Mouse (Mus musculus): ENCODE measurements around the gene Chid1.
"Not testable (repeated sequence)": the region's sequence is repeated elsewhere in the genome, so short reads cannot be mapped to it uniquely, and the experiment has no call there.

The Chid1 gene

GRCm38 (mm10) chr7:141460001-141460390 lies 79.7 kb downstream of the Chid1 start:
- peak in 1 of 2 experiments; percentile 23 for DNase-seq

GRCm38 (mm10) chr7:141459301-141459711 lies 80.4 kb downstream of the Chid1 start:
- no peak for DNase-seq

GRCm38 (mm10) chr7:141458661-141459060 lies 81.0 kb downstream of the Chid1 start:
- no peak for DNase-seq

GRCm38 (mm10) chr7:141457986-141458660 lies 81.5 kb downstream of the Chid1 start:
- DNase-seq, result peak; percentile 50 to 72

- DNase-seq, result peak; percentile 4 to 27
Observed at GRCm38 (mm10) chr7:141457236-141457635, 82.4 kb downstream of the Chid1 start.

- peak in 1 of 2 experiments; percentile 55 for DNase-seq
Observed at GRCm38 (mm10) chr7:141456739-141457138, 82.9 kb downstream of the Chid1 start.

- peak; percentile 78 to 86 for DNase-seq
Observed at GRCm38 (mm10) chr7:141455610-141456314, 83.9 kb downstream of the Chid1 start.

- DNase-seq, result peak; percentile 97 to 98
Observed at GRCm38 (mm10) chr7:141454967-141455551, 84.6 kb downstream of the Chid1 start, which contains the start of gene Pnpla2. TSS of gene Pnpla2 (plus strand) at chr7:141455198.

GRCm38 (mm10) chr7:141453636-141454035 lies 86.0 kb downstream of the Chid1 start:
- peak in 1 of 2 experiments; percentile 4 for DNase-seq

GRCm38 (mm10) chr7:141451928-141452327 lies 87.7 kb downstream of the Chid1 start:
- no peak for DNase-seq

GRCm38 (mm10) chr7:141447110-141447991 lies 92.3 kb downstream of the Chid1 start, which contains the start of gene Rplp2:
TSS of gene Rplp2 (plus strand) at chr7:141447370.
- peak; percentile 95 to 96 for DNase-seq

- DNase-seq, result not testable (repeated sequence)
Observed at GRCm38 (mm10) chr7:141446374-141446773, 93.3 kb downstream of the Chid1 start.

- peak; percentile 79 to 86 for DNase-seq
Observed at GRCm38 (mm10) chr7:141443828-141444237, 95.8 kb downstream of the Chid1 start, which contains the start of gene Pidd1. TSS of gene Pidd1 (minus strand) at chr7:141444025.

All from lung, postnatal 4 days (tissue).